Mouse (Mus musculus) liver, postnatal 0 days (tissue): Measurements from ENCODE around the gene Vcan. TPM values are rescaled to one million over a fixed set of nuclear protein-coding genes. Genes with fewer than 3 reads are reported as not detected.

Experiments used
- ATAC-seq: fragments of 200-750 bp; cut with Nextera tagmentation; 2 replicates; pipeline ENCODE4 v1.8.0; 2017; ENCODE audit warnings: mild to moderate bottlenecking, moderate library complexity
- DNase-seq: peaks from one replicate; pipeline ENCODE4 v3.0.0-alpha.2; 2016
- H3K27ac ChIP-seq: fragments of 300-500 bp; sonication (generic); 2 replicates; pipeline ENCODE4 v1.5.1; 2014; ENCODE audit warnings: antibody characterized with exemption, moderate library complexity, mild to moderate bottlenecking, low read depth
- H3K27me3 ChIP-seq: fragments of 300-500 bp; sonication (generic); 2 replicates; pipeline ENCODE4 v1.6.1; 2014; ENCODE audit warnings: low read length, control low read depth, mixed read lengths; ENCODE audit not compliant: insufficient read depth
- H3K36me3 ChIP-seq: fragments of 300-500 bp; sonication (generic); replicated peaks from 2 replicates; pipeline ENCODE4 v1.6.1; 2014; ENCODE audit warnings: mild to moderate bottlenecking, control low read depth, low read length, moderate library complexity, mixed read lengths; ENCODE audit not compliant: insufficient read depth
- H3K4me1 ChIP-seq: fragments of 300-500 bp; sonication (generic); 2 replicates; pipeline ENCODE4 v1.6.1; 2014; ENCODE audit warnings: antibody characterized with exemption, mild to moderate bottlenecking, control low read depth; ENCODE audit not compliant: insufficient read depth
- H3K4me2 ChIP-seq: fragments of 300-500 bp; sonication (generic); 2 replicates; pipeline ENCODE4 v1.6.1; 2014; ENCODE audit warnings: low read depth, mild to moderate bottlenecking, low read length, moderate library complexity, mixed read lengths
- H3K4me3 ChIP-seq: fragments of 300-500 bp; sonication (generic); 2 replicates; pipeline ENCODE4 v1.5.1; 2014; ENCODE audit warnings: low read depth, low read length
- H3K9ac ChIP-seq: fragments of 300-500 bp; sonication (generic); replicated peaks from 2 replicates; pipeline ENCODE4 v1.6.1; 2014; ENCODE audit warnings: mild to moderate bottlenecking, moderate library complexity
- H3K9me3 ChIP-seq: fragments of 300-500 bp; sonication (generic); 2 replicates; pipeline ENCODE4 v1.6.1; 2016; ENCODE audit warnings: mild to moderate bottlenecking, control low read depth, low read length, mixed read lengths
- CTCF ChIP-seq: sonication (generic); IDR thresholded peaks from 2 replicates; pipeline ENCODE4 v1.5.1; 2016; ENCODE audit warnings: antibody characterized with exemption, low read depth
- EP300 ChIP-seq: IDR thresholded peaks from 2 replicates; pipeline ENCODE4 v1.6.1; 2016; ENCODE audit warnings: antibody characterized with exemption, low read depth, mild to moderate bottlenecking
- WGBS: fragments of 180-500 bp; shearing (Covaris S2); extraction: QIAGEN DNeasy Blood & Tissue Kit; methylation state at CpG from one replicate; pipeline ENCODE4 v1.1.7; 2014; ENCODE audit not compliant: insufficient replicate concordance; 5-methylcytosine and 5-hydroxymethylcytosine counted together
- polyA plus RNA-seq: library from polyadenylated mRNA; unstranded; fragments of >200 nt; fragmentation: Nextera tagmentation; extraction: Ambion mirVana; gene quantifications from 2 replicates; pipeline ENCODE4 v1.2.1, GENCODE M21; 2015

The Vcan gene
- polyA plus RNA-seq, 1 experiment from 2014 or later, result 0.89 TPM

- Histone ChIP-seq H3K4me3 (no peak overlapping the region), H3K27ac (no peak overlapping the region), H3K4me2 (no peak overlapping the region), H3K9me3 (no peaks in the 10 kb centered on the region), H3K36me3 (no peaks in the 10 kb centered on the region), H3K4me1 (no peaks in the 10 kb centered on the region), H3K27me3 (no peaks in the 10 kb centered on the region), H3K9ac (no peak overlapping the region)
- no peak for ATAC-seq
- DNase-seq, result no peak
- WGBS, result 25% methylated on average over 1 of the region's 1 CpGs
- TF ChIP-seq EP300 (no peak), CTCF (no peak)
These were observed 89.5 kb downstream of the Vcan start for GRCm38 (mm10) chr13:89652773-89653172.

- no peak overlapping the region for H3K9ac ChIP-seq
- DNase-seq, result no peak
These were observed 96.7 kb downstream of the Vcan start for GRCm38 (mm10) chr13:89645589-89645988.

GRCm38 (mm10) chr13:89637012-89637411 lies 105.3 kb downstream of the Vcan start:
- Histone ChIP-seq H3K27ac (no peak overlapping the region), H3K9me3 (no peaks in the 10 kb centered on the region), H3K4me1 (no peaks in the 10 kb centered on the region), H3K4me3 (no peak overlapping the region), H3K27me3 (no peaks in the 10 kb centered on the region), H3K36me3 (no peaks in the 10 kb centered on the region), H3K9ac (no peak overlapping the region), H3K4me2 (no peak overlapping the region)
- 78% methylated on average over 3 of the region's 3 CpGs for WGBS
- TF ChIP-seq CTCF (no peak), EP300 (no peak)
- ATAC-seq, result no peak
- no peak for DNase-seq

More at GRCm38 (mm10) chr13:89645589-89645988, 96.7 kb downstream of the Vcan start:
- Histone ChIP-seq H3K4me1 (no peaks in the 10 kb centered on the region), H3K4me2 (no peak overlapping the region), H3K27me3 (no peaks in the 10 kb centered on the region), H3K9me3 (no peaks in the 10 kb centered on the region), H3K27ac (no peak overlapping the region), H3K36me3 (no peaks in the 10 kb centered on the region), H3K4me3 (no peak overlapping the region)
- ATAC-seq, result no peak
- 91% methylated on average over 2 of the region's 2 CpGs for WGBS
- TF ChIP-seq EP300 (no peak), CTCF (no peak)

- no peaks in the 10 kb centered on the region for H3K36me3 ChIP-seq
- ATAC-seq (no peak), DNase-seq (no peak)
- no peaks in the 10 kb centered on the region for H3K9me3 ChIP-seq
- 23% methylated on average over 4 of the region's 4 CpGs for WGBS
- TF ChIP-seq EP300, result no peak
- TF ChIP-seq CTCF, result peak; percentile 78
- no peak overlapping the region for H3K27ac ChIP-seq
- no peaks in the 10 kb centered on the region for H3K27me3 ChIP-seq
- H3K4me3 ChIP-seq, result no peak overlapping the region
- H3K4me2 ChIP-seq, result no peak overlapping the region
- H3K4me1 ChIP-seq, result no peaks in the 10 kb centered on the region
- no peak overlapping the region for H3K9ac ChIP-seq
These were observed 108.1 kb downstream of the Vcan start for GRCm38 (mm10) chr13:89634137-89634683.

GRCm38 (mm10) chr13:89619064-89619463 lies 123.2 kb downstream of the Vcan start:
- Histone ChIP-seq H3K4me3 (no peak overlapping the region), H3K9me3 (no peaks in the 10 kb centered on the region), H3K4me2 (no peak overlapping the region), H3K9ac (no peak overlapping the region), H3K4me1 (no peaks in the 10 kb centered on the region), H3K36me3 (no peaks in the 10 kb centered on the region), H3K27me3 (no peaks in the 10 kb centered on the region), H3K27ac (no peak overlapping the region)
- DNase-seq (no peak), ATAC-seq (no peak)
- no peak for TF ChIP-seq EP300
- TF ChIP-seq CTCF, result 0 out of 2 replicates have a peak, but pooled peaks have one; percentile 10
- WGBS, result 70% methylated on average over 3 of the region's 3 CpGs

GRCm38 (mm10) chr13:89607399-89607798 lies 134.9 kb downstream of the Vcan start:
- TF ChIP-seq EP300 (no peak), CTCF (no peak)
- Histone ChIP-seq H3K9ac (no peak overlapping the region), H3K27ac (no peak overlapping the region), H3K36me3 (no peaks in the 10 kb centered on the region), H3K4me3 (no peak overlapping the region), H3K9me3 (no peaks in the 10 kb centered on the region), H3K4me2 (no peak overlapping the region), H3K4me1 (no peaks in the 10 kb centered on the region), H3K27me3 (no peaks in the 10 kb centered on the region)
- 75% methylated on average over 3 of the region's 3 CpGs for WGBS
- ATAC-seq (no peak), DNase-seq (no peak)

Other genes with a start within 250 kb of the Vcan start
- 0.26 TPM in 1 of 2 replicates, not detected in the other for gene Hapln1, start 202.7 kb downstream of the Vcan start, polyA plus RNA-seq